In the genomic region with DNA sequence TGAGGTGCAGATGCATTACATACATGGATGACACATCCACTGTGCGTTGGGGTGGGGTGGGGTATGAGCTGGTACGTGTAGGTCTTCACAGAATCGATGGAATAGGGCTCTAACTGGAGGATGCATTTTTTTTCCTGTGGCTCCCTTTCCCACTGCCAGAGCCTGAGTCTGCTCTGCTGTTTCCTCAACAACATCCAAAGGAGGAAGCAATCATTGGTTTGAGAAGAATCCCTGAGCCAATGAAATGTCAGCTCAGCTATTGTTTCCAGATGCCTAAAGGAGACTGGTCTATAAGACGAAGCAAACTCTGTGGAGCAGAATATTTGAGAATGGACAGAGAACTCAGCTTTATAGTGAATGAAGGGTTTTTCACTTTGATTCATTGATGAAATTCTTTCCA, we compare ENCODE assay signal across 26 mouse cellular contexts. TPM values are rescaled to one million over a fixed set of nuclear protein-coding genes. Genes with fewer than 3 reads are reported as not detected.
DNase-seq lines count a peak whose midpoint lies in the region; ATAC-seq lines count a peak whose summit lies in the region.
"Had no signal": no experiment of that assay in that cellular context is flagged by ENCODE, and none has a peak within 500 bp of the region (broad histone marks: within the 10 kb centered on the region; RNA-seq: fewer than 3 reads in every experiment).

No protein-coding gene starts in this region.

- no peaks in the 10 kb centered on the region for H3K4me1 ChIP-seq in limb, embryonic 12.5 days (replicated peaks)
- no peaks in the 10 kb centered on the region for H3K4me1 ChIP-seq in limb, embryonic 10.5 days
- H3K4me1 ChIP-seq: embryonic facial prominence, embryonic 15.5 days; forebrain, embryonic 12.5 days; heart, embryonic 15.5 days had no signal

- no peak overlapping the region for H3K4me3 ChIP-seq in limb, embryonic 12.5 days (replicated peaks)
- H3K4me3 ChIP-seq in limb, embryonic 10.5 days: no peak overlapping the region
- H3K4me3 ChIP-seq: embryonic facial prominence, embryonic 15.5 days; forebrain, embryonic 12.5 days; heart, adult 2 months; heart, embryonic 15.5 days had no signal

- no peaks in the 10 kb centered on the region for H3K9me3 ChIP-seq in limb, embryonic 12.5 days
- no peaks in the 10 kb centered on the region for H3K9me3 ChIP-seq in limb, embryonic 10.5 days (replicated peaks)
- H3K9me3 ChIP-seq: embryonic facial prominence, embryonic 15.5 days; forebrain, embryonic 12.5 days; G1E; heart, embryonic 15.5 days had no signal

- no peak overlapping the region for H3K27ac ChIP-seq in limb, embryonic 12.5 days
- H3K27ac ChIP-seq in limb, embryonic 10.5 days: no peak overlapping the region
- H3K27ac ChIP-seq: embryonic facial prominence, embryonic 15.5 days; forebrain, embryonic 12.5 days; heart, adult 2 months; heart, embryonic 15.5 days; hindbrain, embryonic 14.5 days had no signal

- peak; percentile 12 for DNase-seq in embryo, embryonic 10 days (ENCODE audit: low spot score)
- no peak for DNase-seq in embryo, embryonic 9.5 days (ENCODE audit: extremely low spot score)
- DNase-seq in limb, embryonic 10.5 days (ENCODE audit: low spot score): no peak
- peak; percentile 30 for DNase-seq in forelimb bud, embryonic 11.5 days (ENCODE audit: low read depth, low spot score)
- no peak for DNase-seq in ovary, postnatal 14 days (ENCODE audit: low spot score)
- DNase-seq: adrenal gland, postnatal 10 days; B cell, adult 2 months; cerebellum, adult 11-12 months; cerebellum, adult 9-10 months; cerebellum, postnatal 25 days; gastrocnemius, postnatal 14 days; heart, adult 2 months; heart, postnatal 14 days; kidney, adult 11 months had no signal

- H3K9ac ChIP-seq in limb, embryonic 12.5 days (replicated peaks): no peak overlapping the region
- H3K9ac ChIP-seq: embryonic facial prominence, embryonic 15.5 days; forebrain, embryonic 12.5 days; heart, embryonic 15.5 days; hindbrain, embryonic 14.5 days had no signal

- no peak overlapping the region for H3K4me2 ChIP-seq in limb, embryonic 12.5 days
- H3K4me2 ChIP-seq: embryonic facial prominence, embryonic 15.5 days; forebrain, embryonic 12.5 days; heart, embryonic 11.5 days; heart, embryonic 15.5 days; hindbrain, embryonic 14.5 days had no signal

- WGBS in limb, embryonic 12.5 days: 44% methylated on average over 4 of the region's 4 CpGs
- WGBS in limb, embryonic 10.5 days: 64% methylated on average over 4 of the region's 4 CpGs

- H3K36me3 ChIP-seq in limb, embryonic 12.5 days: no peaks in the 10 kb centered on the region
- H3K36me3 ChIP-seq in limb, embryonic 10.5 days: no peaks in the 10 kb centered on the region
- H3K36me3 ChIP-seq: embryonic facial prominence, embryonic 15.5 days; forebrain, embryonic 12.5 days; G1E; heart, embryonic 15.5 days had no signal

- peak; percentile 56; the same call in 1 of the 2 replicates for ATAC-seq in limb, embryonic 12.5 days (ENCODE audit: insufficient number of reproducible peaks, insufficient read depth, low FRiP score, low TSS enrichment, low read depth)
- ATAC-seq in erythroblast, adult 5-6 weeks (replicated peaks; ENCODE audit: low FRiP score, poor library complexity, severe bottlenecking): no peak
- ATAC-seq: CD4-positive, CD25-positive, alpha-beta regulatory T cell, adult 4 months; forebrain, embryonic 16.5 days had no signal

- H3K27me3 ChIP-seq in limb, embryonic 12.5 days: peaks cover 41% of the 10 kb centered on the region
- peaks cover 93% of the 10 kb centered on the region for H3K27me3 ChIP-seq in limb, embryonic 10.5 days (ENCODE audit: low read depth, poor library complexity, severe bottlenecking)

RNA-seq across cellular contexts. Expression of gene Frmpd3, which starts 38.3 kb away (rescaled TPM):
- polyA plus RNA-seq in limb, embryonic 12.5 days (2016; fragmentation: Nextera tagmentation; extraction: Ambion mirVana): 0.23 and 0.49 TPM in 2 replicates
- 0.13 and 0.21 TPM in 2 replicates for polyA plus RNA-seq in limb, embryonic 10.5 days (2016; fragmentation: Nextera tagmentation; extraction: Ambion mirVana)
- not detected in 2 replicates for total RNA-seq in erythroblast, adult 5-6 weeks (2015; ENCODE audit: low replicate concordance)
- not detected in 2 replicates for total RNA-seq in erythroblast, adult 5-6 weeks (2017; ENCODE audit: low replicate concordance)
- total RNA-seq: gastrocnemius, adult 18-20 months; heart, adult 2 months; heart, postnatal 14 days; hematopoietic stem cell, adult 5-6 weeks had no signal
- polyA plus RNA-seq: G1E had no signal

Comparison
In these comparisons a context has a peak if more than half of its experiments do, and no peak if none do; other contexts are left out.
1. DNase-seq: peak in embryo, embryonic 10 days (single experiment) and forelimb bud, embryonic 11.5 days (single experiment); none in embryo, embryonic 9.5 days (single experiment), limb, embryonic 10.5 days (single experiment) and ovary, postnatal 14 days (single experiment).